Mouse (Mus musculus) ZHBTc4 (cell line): ENCODE measurements around the gene Flii.
A peak's percentile ranks its signal among the peaks of the same experiment; 100 is the strongest.

Experiments
- DNase-seq: peaks from one replicate; pipeline ENCODE4 v3.0.0-alpha.2; 2011; ENCODE audit warnings: low read depth, low spot score

The Flii gene

GRCm38 (mm10) chr11:60726601-60727391, at the start of gene Flii:
Flii (minus strand) TSS chr11:60727263.
- peak; percentile 83 for DNase-seq

GRCm38 (mm10) chr11:60776107-60776828, 49.2 kb upstream of the Flii start:
- DNase-seq = no peak

- DNase-seq = no peak
Measured at GRCm38 (mm10) chr11:60775578-60775977, 48.5 kb upstream of the Flii start.

- DNase-seq = no peak
Measured at GRCm38 (mm10) chr11:60774841-60775240, 47.8 kb upstream of the Flii start.

GRCm38 (mm10) chr11:60774158-60774689, 47.2 kb upstream of the Flii start:
- no peak for DNase-seq

GRCm38 (mm10) chr11:60772161-60772560, 45.1 kb upstream of the Flii start:
- no peak for DNase-seq

GRCm38 (mm10) chr11:60770776-60771175, 43.7 kb upstream of the Flii start:
- peak; percentile 38 for DNase-seq

GRCm38 (mm10) chr11:60769322-60769721, 42.3 kb upstream of the Flii start:
- no peak for DNase-seq

- DNase-seq = no peak
Measured at GRCm38 (mm10) chr11:60766969-60767368, 39.9 kb upstream of the Flii start.

GRCm38 (mm10) chr11:60761681-60762080, 34.6 kb upstream of the Flii start:
- DNase-seq = no peak

- no peak for DNase-seq
Measured at GRCm38 (mm10) chr11:60755570-60755969, 28.5 kb upstream of the Flii start.

GRCm38 (mm10) chr11:60740321-60740720, 13.3 kb upstream of the Flii start:
- DNase-seq = peak; percentile 94

- DNase-seq = no peak
Measured at GRCm38 (mm10) chr11:60737450-60737849, 10.4 kb upstream of the Flii start.

- no peak for DNase-seq
Measured at GRCm38 (mm10) chr11:60736491-60736890, 9.4 kb upstream of the Flii start.

- no peak for DNase-seq
Measured at GRCm38 (mm10) chr11:60735191-60735590, 8.1 kb upstream of the Flii start.

GRCm38 (mm10) chr11:60734206-60734605, 7.1 kb upstream of the Flii start:
- DNase-seq = no peak

GRCm38 (mm10) chr11:60731251-60731650, 4.2 kb upstream of the Flii start:
- no peak for DNase-seq

GRCm38 (mm10) chr11:60730169-60730568, 3.1 kb upstream of the Flii start:
- DNase-seq = no peak

- no peak for DNase-seq
Measured at GRCm38 (mm10) chr11:60729217-60729641, 2.2 kb upstream of the Flii start.

- DNase-seq = peak; percentile 96
Measured at GRCm38 (mm10) chr11:60728260-60728761, 1.2 kb upstream of the Flii start, which contains the start of gene Mief2. Mief2 (plus strand) TSS chr11:60728398.

GRCm38 (mm10) chr11:60727392-60728140, 503 bp upstream of the Flii start:
- no peak for DNase-seq

GRCm38 (mm10) chr11:60719263-60719662, 7.8 kb downstream of the Flii start:
- DNase-seq = no peak
